ENCODE assay signal across 29 mouse cellular contexts in genomic region chr16:91381606-91382005, GRCm38 (mm10). TPM values are rescaled to one million over a fixed set of nuclear protein-coding genes. Genes with fewer than 3 reads are reported as not detected.
DNase-seq lines count a peak whose midpoint lies in the region; ATAC-seq and TF ChIP-seq lines count a peak whose summit lies in the region.
"Had no signal": no experiment of that assay in that cellular context is flagged by ENCODE, and none has a peak within 500 bp of the region (broad histone marks: within the 10 kb centered on the region; RNA-seq: fewer than 3 reads in every experiment).

No protein-coding gene starts in this region.

- no peaks in the 10 kb centered on the region for H3K27me3 ChIP-seq in liver, adult 2 months (ENCODE audit: control insufficient read depth, insufficient read depth, low read length)
- H3K27me3 ChIP-seq in liver, postnatal 0 days (ENCODE audit: insufficient read depth, low read length): no peaks in the 10 kb centered on the region
- H3K27me3 ChIP-seq: forebrain, embryonic 13.5 days; heart, embryonic 13.5 days had no signal

- peaks cover 37% of the 10 kb centered on the region for H3K4me1 ChIP-seq in liver, adult 2 months (ENCODE audit: control insufficient read depth, insufficient read depth, low read length)
- peaks cover 38% of the 10 kb centered on the region for H3K4me1 ChIP-seq in liver, postnatal 0 days (ENCODE audit: insufficient read depth)
- H3K4me1 ChIP-seq in bone marrow macrophage, adult 2 months (ENCODE audit: control insufficient read depth, insufficient read depth, low read length): peaks cover 47% of the 10 kb centered on the region

- TF ChIP-seq CTCF in liver, adult 2 months (IDR thresholded peaks at IDR 0.05; ENCODE audit: low read depth, low read length): no peak
- no peak for TF ChIP-seq CTCF in liver, postnatal 0 days (IDR thresholded peaks at IDR 0.05; ENCODE audit: low read depth)
- TF ChIP-seq CTCF in bone marrow macrophage, adult 2 months (IDR thresholded peaks at IDR 0.05; ENCODE audit: low read depth, low read length): no peak

- no peak for TF ChIP-seq EP300 in liver, postnatal 0 days (IDR thresholded peaks at IDR 0.05; ENCODE audit: low read depth)

- peak; percentile 77 for DNase-seq in heart, adult 11 months
- no peak for DNase-seq in heart, adult 8-10 months (ENCODE audit: low spot score)
- DNase-seq in liver, adult 2 months (ENCODE audit: extremely low read depth, low read depth, low spot score): no peak
- no peak for DNase-seq in liver, postnatal 0 days
- no peak for DNase-seq in frontal cortex, postnatal 10 days (ENCODE audit: low spot score in 2 of 2)
- DNase-seq: adrenal gland, adult 8-10 months; adrenal gland, postnatal 25 days; cerebellum, adult 18-20 months; cerebellum, adult 9-10 months; cerebellum, postnatal 14 days; gastrocnemius, adult 2 months; gastrocnemius, postnatal 14 days; heart, adult 18-20 months; heart, postnatal 14 days; heart, postnatal 4 days had no signal

- peaks cover 37% of the 10 kb centered on the region for H3K79me2 ChIP-seq in liver, adult 2 months (ENCODE audit: control insufficient read depth, insufficient read depth, low read length)

- no peaks in the 10 kb centered on the region for H3K9me3 ChIP-seq in liver, postnatal 0 days (ENCODE audit: low read length)
- H3K9me3 ChIP-seq: forebrain, embryonic 10.5 days; forebrain, embryonic 13.5 days; heart, embryonic 10.5 days; heart, embryonic 13.5 days had no signal

- H3K4me3 ChIP-seq in liver, adult 2 months (ENCODE audit: insufficient read depth, low read depth, low read length): no peak overlapping the region
- H3K4me3 ChIP-seq in liver, postnatal 0 days (ENCODE audit: low read depth, low read length): no peak overlapping the region
- H3K4me3 ChIP-seq in bone marrow macrophage, adult 2 months (ENCODE audit: insufficient read depth, low read length): no peak overlapping the region
- H3K4me3 ChIP-seq: forebrain, embryonic 10.5 days; forebrain, embryonic 13.5 days; gastrocnemius, adult 2 months; heart, embryonic 10.5 days; heart, embryonic 13.5 days had no signal

- H3K27ac ChIP-seq in liver, adult 2 months (replicated peaks; ENCODE audit: insufficient read depth, low read depth, low read length): 0 out of 2 replicates have a peak overlapping the region, but pooled peaks have one; percentile 7
- no peak overlapping the region for H3K27ac ChIP-seq in liver, postnatal 0 days (ENCODE audit: low read depth)
- H3K27ac ChIP-seq in bone marrow macrophage, adult 2 months (ENCODE audit: insufficient read depth, low read depth, low read length): peak overlapping the region; percentile 62
- H3K27ac ChIP-seq: forebrain, embryonic 10.5 days; forebrain, embryonic 13.5 days; gastrocnemius, adult 2 months; heart, embryonic 10.5 days; heart, embryonic 13.5 days; hindbrain, embryonic 14.5 days had no signal

- no peak for ATAC-seq in liver, postnatal 0 days
- ATAC-seq: activated CD4-positive, CD25-positive, alpha-beta regulatory T cell, adult 4 months; forebrain, embryonic 13.5 days; forebrain, embryonic 16.5 days had no signal

- no peak overlapping the region for H3K4me2 ChIP-seq in liver, postnatal 0 days (ENCODE audit: low read depth, low read length)
- H3K4me2 ChIP-seq: forebrain, embryonic 13.5 days; heart, embryonic 13.5 days; hindbrain, embryonic 14.5 days had no signal

- no peak for TF ChIP-seq POLR2A in liver, adult 2 months (IDR thresholded peaks at IDR 0.05; ENCODE audit: extremely low read depth, insufficient read depth, low read length)
- TF ChIP-seq POLR2A in bone marrow macrophage, adult 2 months (IDR thresholded peaks at IDR 0.05; ENCODE audit: borderline replicate concordance, low read depth, low read length): no peak

- WGBS in liver, adult 2 months: 86% methylated on average over 4 of the region's 4 CpGs
- 85% methylated on average over 4 of the region's 4 CpGs for WGBS in liver, postnatal 0 days (ENCODE audit: insufficient replicate concordance)

- H3K9ac ChIP-seq in liver, adult 2 months (ENCODE audit: low read depth, low read length): no peak overlapping the region
- no peak overlapping the region for H3K9ac ChIP-seq in liver, postnatal 0 days (replicated peaks)
- H3K9ac ChIP-seq: forebrain, embryonic 13.5 days; heart, embryonic 13.5 days; hindbrain, embryonic 14.5 days had no signal

- H3K36me3 ChIP-seq in liver, adult 2 months (ENCODE audit: control insufficient read depth, insufficient read depth, low read length): peaks cover 8% of the 10 kb centered on the region; the same call in 1 of the 2 replicates
- peaks cover 57% of the 10 kb centered on the region for H3K36me3 ChIP-seq in liver, postnatal 0 days (replicated peaks; ENCODE audit: insufficient read depth, low read length)

RNA-seq across cellular contexts. Expression of gene Ifnar2, which starts 9.0 kb away (rescaled TPM):
- total RNA-seq in heart, adult 8-10 months (2022): 10 to 100 TPM; 27.6 to 35.3 (median 32.6) TPM
- 69.1 and 84.2 TPM in 2 replicates for total RNA-seq in liver, adult 2 months (2014; rRNA removed)
- polyA plus RNA-seq in liver, adult 2 months (2012; rRNA removed): 115 and 144 TPM in 2 replicates
- 107 and 113 TPM in 2 replicates for polyA plus RNA-seq in liver, postnatal 0 days (2015; fragmentation: Nextera tagmentation; extraction: Ambion mirVana)
- 237 and 238 TPM in 2 replicates for polyA plus RNA-seq in bone marrow macrophage, adult 2 months (2012; ENCODE audit: insufficient read depth, insufficient read length, missing spikeins)

RNA-seq across cellular contexts. Expression of gene Gm21970, which starts 9.9 kb away (rescaled TPM):
- not detected for total RNA-seq in heart, adult 8-10 months (2022)
- 0.83 TPM in 1 of 2 replicates, not detected in the other for total RNA-seq in liver, adult 2 months (2014; rRNA removed)
- polyA plus RNA-seq in liver, adult 2 months (2012; rRNA removed): not detected in 2 replicates
- not detected in 2 replicates for polyA plus RNA-seq in liver, postnatal 0 days (2015; fragmentation: Nextera tagmentation; extraction: Ambion mirVana)
- polyA plus RNA-seq in bone marrow macrophage, adult 2 months (2012; ENCODE audit: insufficient read depth, insufficient read length, missing spikeins): not detected in 2 replicates
- total RNA-seq: adrenal gland, postnatal 25 days; ES-E14; gastrocnemius, postnatal 14 days; gastrocnemius, postnatal 4 days; heart, adult 18-20 months; heart, postnatal 14 days; heart, postnatal 4 days had no signal
- polyA plus RNA-seq: embryonic facial prominence, embryonic 11.5 days; embryonic facial prominence, embryonic 14.5 days; forebrain, embryonic 10.5 days; forebrain, embryonic 13.5 days; forebrain, embryonic 16.5 days; heart, embryonic 10.5 days; heart, embryonic 13.5 days; heart, embryonic 16.5 days; hindbrain, embryonic 11.5 days; hindbrain, embryonic 14.5 days had no signal

RNA-seq across cellular contexts. Expression of gene Il10rb, which starts 24.4 kb away (rescaled TPM):
- 100 to 1,000 TPM; 116 to 131 (median 129) TPM for total RNA-seq in heart, adult 8-10 months (2022)
- 7.3 and 9.5 TPM in 2 replicates for total RNA-seq in liver, adult 2 months (2014; rRNA removed)
- polyA plus RNA-seq in liver, adult 2 months (2012; rRNA removed): 5.0 and 5.1 TPM in 2 replicates
- 25.5 and 26.4 TPM in 2 replicates for polyA plus RNA-seq in liver, postnatal 0 days (2015; fragmentation: Nextera tagmentation; extraction: Ambion mirVana)
- polyA plus RNA-seq in bone marrow macrophage, adult 2 months (2012; ENCODE audit: insufficient read depth, insufficient read length, missing spikeins): 345 and 358 TPM in 2 replicates

Comparison
In these comparisons a context has a peak if more than half of its experiments do, and no peak if none do; other contexts are left out.
1. RNA of gene Il10rb, which starts 24.4 kb away (polyA plus RNA-seq): 345 to 358 TPM in bone marrow macrophage, adult 2 months; 25.5 to 26.4 TPM in liver, postnatal 0 days and 5.0 to 5.1 TPM in liver, adult 2 months; every median in the first group is over 10 times any median in the second.